Mouse (Mus musculus) megakaryocyte progenitor cell, adult 5-6 weeks (primary cell): ENCODE results near the gene Abcg1. TPM values are rescaled to one million over a fixed set of nuclear protein-coding genes. Genes with fewer than 3 reads are reported as not detected.

Source experiments
- ATAC-seq: replicated peaks from 2 replicates; pipeline ENCODE4 v1.8.0; 2016; ENCODE audit warnings: mild to moderate bottlenecking, moderate TSS enrichment, inconsistent platforms; ENCODE audit not compliant: poor library complexity
- total RNA-seq, 2 experiments: library from RNA; stranded (forward) in 1 of 2; stranded (reverse) in 1 of 2; fragments of 157-497, 149-512 nt in 1 of 2; fragments of 200-1000 nt in 1 of 2; gene quantifications; 2 replicates each; pipeline versions ENCODE4 v1.2.3 to v1.2.4; 2015 to 2017

Abcg1 gene
- total RNA-seq, 2 experiments from 2014 or later, result 6.2 to 10.6 TPM

- peak; percentile 82 for ATAC-seq
These were observed 17.8 kb upstream of the Abcg1 start for GRCm38 (mm10) chr17:31039626-31040025.

- ATAC-seq, result no peak
These were observed 17.1 kb upstream of the Abcg1 start for GRCm38 (mm10) chr17:31040421-31040820.

- ATAC-seq, result no peak
These were observed 14.7 kb upstream of the Abcg1 start for GRCm38 (mm10) chr17:31042751-31043150.

- ATAC-seq, result peak; percentile 21
These were observed 643 bp downstream of the Abcg1 start for GRCm38 (mm10) chr17:31057891-31058744.

GRCm38 (mm10) chr17:31058745-31059085, 1.2 kb downstream of the Abcg1 start:
- ATAC-seq, result peak; percentile 18

- ATAC-seq, result no peak
These were observed 2.7 kb downstream of the Abcg1 start for GRCm38 (mm10) chr17:31060196-31060587.

- ATAC-seq, result peak; percentile 74
These were observed 3.3 kb downstream of the Abcg1 start for GRCm38 (mm10) chr17:31060588-31061345.

GRCm38 (mm10) chr17:31061346-31062095, 4.0 kb downstream of the Abcg1 start:
- no peak for ATAC-seq

GRCm38 (mm10) chr17:31066058-31066457, 8.6 kb downstream of the Abcg1 start:
- ATAC-seq, result no peak

GRCm38 (mm10) chr17:31067051-31067450, 9.6 kb downstream of the Abcg1 start:
- 0 out of 2 replicates have a peak, but pooled peaks have one; percentile 16 for ATAC-seq

GRCm38 (mm10) chr17:31069121-31069520, 11.6 kb downstream of the Abcg1 start:
- ATAC-seq, result no peak

GRCm38 (mm10) chr17:31069845-31070244, 12.4 kb downstream of the Abcg1 start:
- ATAC-seq, result no peak

- peak; percentile 9; the same call in 1 of the 2 replicates for ATAC-seq
These were observed 13.1 kb downstream of the Abcg1 start for GRCm38 (mm10) chr17:31070403-31071185.

- ATAC-seq, result peak; percentile 51
These were observed 14.2 kb downstream of the Abcg1 start for GRCm38 (mm10) chr17:31071421-31072301.

- ATAC-seq, result no peak
These were observed 15.4 kb downstream of the Abcg1 start for GRCm38 (mm10) chr17:31072872-31073271.

GRCm38 (mm10) chr17:31073273-31074052, 16.0 kb downstream of the Abcg1 start:
- peak; percentile 58 for ATAC-seq

GRCm38 (mm10) chr17:31074053-31074590, 16.6 kb downstream of the Abcg1 start:
- no peak for ATAC-seq

GRCm38 (mm10) chr17:31074666-31075065, 17.2 kb downstream of the Abcg1 start:
- peak; percentile 42 for ATAC-seq
